Mouse (Mus musculus) testis, adult 2 months (tissue): ENCODE results near the gene St7. TPM values are rescaled to one million over a fixed set of nuclear protein-coding genes. Genes with fewer than 3 reads are reported as not detected.
"Not testable (repeated sequence)": the region's sequence is repeated elsewhere in the genome, so short reads cannot be mapped to it uniquely, and the experiment has no call there.

Experiments used
- H3K27ac ChIP-seq: fragments of 200-500 bp; 2 replicates; pipeline ENCODE4 v1.5.1; 2012; ENCODE audit warnings: low read depth, low read length; ENCODE audit not compliant: control insufficient read depth, insufficient read depth
- H3K27me3 ChIP-seq: fragments of 200-500 bp; 2 replicates; pipeline ENCODE4 v1.6.1; 2012; ENCODE audit warnings: mild to moderate bottlenecking, low read length, moderate library complexity; ENCODE audit not compliant: control insufficient read depth, insufficient read depth
- H3K36me3 ChIP-seq: fragments of 200-500 bp; 2 replicates; pipeline ENCODE4 v1.6.1; 2012; ENCODE audit warnings: mild to moderate bottlenecking, low read length; ENCODE audit not compliant: control insufficient read depth, insufficient read depth
- H3K4me1 ChIP-seq: fragments of 200-500 bp; 2 replicates; pipeline ENCODE4 v1.6.1; 2012; ENCODE audit warnings: low read length; ENCODE audit not compliant: control insufficient read depth, insufficient read depth
- H3K4me3 ChIP-seq: fragments of 200-500 bp; 2 replicates; pipeline ENCODE4 v1.5.1; 2012; ENCODE audit warnings: low read depth, mild to moderate bottlenecking, low read length, moderate library complexity, mixed read lengths; ENCODE audit not compliant: control insufficient read depth
- CTCF ChIP-seq: fragments of 200-500 bp; IDR thresholded peaks from 2 replicates; pipeline ENCODE4 v1.5.1; 2012; ENCODE audit warnings: low read depth, mild to moderate bottlenecking, inconsistent platforms, low read length, moderate library complexity; ENCODE audit not compliant: control insufficient read depth, insufficient read depth, insufficient replicate concordance
- POLR2A ChIP-seq: fragments of 200-500 bp; IDR thresholded peaks from 2 replicates; pipeline ENCODE4 v1.6.1; 2012; ENCODE audit warnings: low read depth, mild to moderate bottlenecking, inconsistent platforms, low read length, moderate library complexity; ENCODE audit not compliant: control insufficient read depth
- polyA plus RNA-seq: library from polyadenylated mRNA; depleted of rRNA; stranded (reverse); fragments of >200 nt; gene quantifications from 2 replicates; pipeline ENCODE4 v1.2.3, GENCODE M21; 2012

Gene St7
- polyA plus RNA-seq, 1 experiment = 16.1 TPM

DNA sequence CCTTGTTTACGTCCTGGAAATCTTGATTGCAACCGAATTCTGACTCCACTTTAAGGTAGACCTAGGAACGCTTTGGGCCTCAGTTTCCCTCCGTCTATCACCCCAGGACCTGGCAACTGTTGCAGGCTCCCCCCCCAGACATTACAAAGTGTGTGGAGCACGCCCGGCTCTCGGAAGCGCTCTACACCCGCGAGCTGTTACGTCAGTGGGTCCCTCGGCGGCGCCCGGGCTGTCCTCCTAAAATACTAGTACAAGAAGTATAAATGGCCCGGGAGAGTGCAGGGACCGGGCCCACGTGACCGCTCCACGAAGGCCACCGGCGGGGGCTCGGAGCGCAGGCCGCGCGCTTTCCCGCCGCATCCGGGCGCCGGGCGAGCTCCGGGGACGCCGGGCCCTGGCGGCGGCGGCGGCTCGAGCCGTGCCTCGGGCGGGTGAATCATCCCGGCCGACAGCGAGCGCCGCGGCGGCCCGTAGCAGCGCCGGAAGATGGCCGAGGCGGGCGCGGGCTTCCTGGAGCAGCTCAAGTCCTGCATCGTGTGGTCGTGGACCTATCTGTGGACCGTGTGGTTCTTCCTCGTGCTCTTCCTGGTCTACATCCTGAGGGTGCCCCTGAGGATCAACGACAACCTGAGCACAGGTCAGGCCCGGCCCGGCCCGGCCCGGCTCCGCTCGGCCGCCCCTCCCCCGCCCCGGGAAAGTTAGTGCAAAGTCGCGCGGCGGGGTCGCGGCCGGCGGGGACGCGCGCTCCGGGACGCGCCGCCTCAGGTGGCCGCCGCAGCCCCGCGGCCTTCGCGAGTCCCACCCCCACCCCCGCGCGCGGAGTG lies 1.2 kb downstream of the St7 start:
- no peaks in the 10 kb centered on the region for H3K36me3 ChIP-seq
- H3K4me1 ChIP-seq = peaks cover 7% of the 10 kb centered on the region
- TF ChIP-seq POLR2A (no peak), CTCF (no peak)
- H3K27me3 ChIP-seq = no peaks in the 10 kb centered on the region
- peak overlapping the region; percentile 95 for H3K4me3 ChIP-seq
- H3K27ac ChIP-seq = peak overlapping the region; percentile 72

DNA sequence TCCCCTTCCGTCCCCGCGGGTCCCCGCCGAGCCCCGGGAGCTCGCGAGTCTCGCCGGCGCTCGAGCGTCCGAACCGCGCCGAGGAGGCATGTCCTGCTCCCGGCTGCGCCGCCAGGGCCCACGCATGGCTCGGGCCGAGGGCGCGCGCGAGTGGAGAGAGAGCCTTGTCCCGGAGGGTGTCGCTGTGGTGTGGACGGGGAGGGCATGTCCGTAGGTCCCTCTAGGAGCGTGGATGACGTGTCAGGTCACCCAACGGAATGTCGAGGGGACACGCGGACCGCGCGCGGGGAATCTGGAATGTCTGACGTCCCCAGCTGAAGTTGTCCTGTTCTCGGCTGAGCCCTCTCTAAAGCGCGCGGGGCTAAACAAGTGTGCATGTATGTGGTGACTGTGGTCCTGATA lies 1.8 kb downstream of the St7 start:
- Histone ChIP-seq H3K36me3 (no peaks in the 10 kb centered on the region), H3K4me3 (peak overlapping the region; percentile 95), H3K27ac (no peak overlapping the region; the same call in 1 of the 2 replicates), H3K4me1 (peaks cover 7% of the 10 kb centered on the region), H3K27me3 (no peaks in the 10 kb centered on the region)
- TF ChIP-seq POLR2A (no peak), CTCF (no peak; the same call in 1 of the 2 replicates)

DNA sequence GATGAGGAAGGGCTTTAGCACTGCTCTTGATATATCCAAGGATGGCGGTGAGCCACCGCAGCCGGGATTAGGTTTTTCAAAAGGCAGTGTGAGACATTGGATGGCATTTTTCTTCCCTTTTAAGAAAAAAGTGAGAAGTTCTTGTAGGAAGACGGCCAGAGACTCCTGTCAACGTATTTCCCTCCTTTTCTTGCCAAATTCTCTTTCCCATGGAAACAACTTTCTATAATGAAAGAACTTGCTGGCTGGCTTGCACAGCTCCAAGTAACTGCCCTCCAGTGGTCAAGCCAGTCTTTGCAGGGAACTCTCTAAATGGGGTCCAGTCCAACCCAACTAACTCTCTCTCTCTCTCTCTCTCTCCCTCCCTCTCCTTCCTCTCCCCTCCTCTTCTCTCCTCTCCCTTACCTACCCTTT lies 3.6 kb downstream of the St7 start:
- no peak overlapping the region for H3K4me3 ChIP-seq
- H3K4me1 ChIP-seq = peaks cover 7% of the 10 kb centered on the region
- TF ChIP-seq POLR2A = no peak
- TF ChIP-seq CTCF = peak; percentile 21; the same call in 1 of the 2 replicates
- no peaks in the 10 kb centered on the region for H3K36me3 ChIP-seq
- no peak overlapping the region for H3K27ac ChIP-seq
- no peaks in the 10 kb centered on the region for H3K27me3 ChIP-seq

DNA sequence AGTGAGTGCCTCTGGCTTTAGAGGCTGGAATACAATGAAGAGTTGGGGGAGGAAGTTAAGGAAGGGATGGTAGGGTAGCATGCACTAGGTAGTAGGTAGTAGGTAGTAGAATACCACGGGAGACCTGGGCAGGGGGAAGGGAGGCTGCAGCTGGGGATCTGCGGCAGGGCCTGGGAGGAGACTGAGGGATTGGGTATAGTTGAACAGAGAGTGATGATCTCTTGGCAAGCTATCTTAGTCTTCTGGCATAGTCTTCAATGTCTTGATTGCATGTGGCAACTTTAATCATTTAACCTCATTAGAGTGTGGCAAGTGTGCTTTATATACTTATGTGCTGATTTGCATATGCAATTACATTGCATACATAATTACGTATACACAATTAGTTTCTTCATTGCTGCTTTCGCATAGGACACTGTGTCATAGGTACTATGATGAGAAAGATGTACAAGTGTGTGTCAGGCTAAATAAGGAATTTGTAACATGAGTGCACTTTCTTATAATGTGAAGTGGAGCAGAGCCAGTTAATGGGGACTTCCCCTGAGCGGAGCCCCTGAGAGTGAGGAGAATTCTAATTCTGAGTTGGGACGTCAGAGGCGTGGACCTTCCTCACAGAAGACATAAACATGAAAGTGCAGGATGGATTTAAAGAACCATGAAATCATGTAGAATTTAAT lies 8.3 kb downstream of the St7 start:
- TF ChIP-seq CTCF = no peak
- Histone ChIP-seq H3K27ac (no peak overlapping the region), H3K27me3 (no peaks in the 10 kb centered on the region), H3K36me3 (no peaks in the 10 kb centered on the region), H3K4me3 (no peak overlapping the region), H3K4me1 (no peaks in the 10 kb centered on the region)

DNA sequence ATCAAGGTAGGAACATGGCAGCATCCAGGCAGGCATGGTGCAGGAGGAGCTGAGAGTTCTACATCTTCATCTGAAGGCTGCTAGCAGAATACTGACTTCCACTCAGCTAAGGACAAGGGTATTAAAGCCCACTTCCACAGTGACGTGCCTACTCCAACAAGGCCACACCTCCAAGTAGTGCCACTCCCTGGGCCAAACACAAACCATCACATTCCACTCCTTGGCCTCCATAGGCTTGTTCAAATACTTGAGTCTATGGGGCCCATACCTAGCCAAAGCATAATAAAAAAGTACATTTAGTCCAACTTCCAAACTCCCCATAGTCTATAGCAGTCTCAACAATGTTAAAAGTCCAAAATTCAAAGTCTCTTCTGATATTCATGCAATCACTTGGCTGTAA lies 11.3 kb downstream of the St7 start:
- not testable (repeated sequence) for H3K27me3 ChIP-seq, H3K36me3 ChIP-seq, H3K4me1 ChIP-seq, H3K4me3 ChIP-seq, H3K27ac ChIP-seq

DNA sequence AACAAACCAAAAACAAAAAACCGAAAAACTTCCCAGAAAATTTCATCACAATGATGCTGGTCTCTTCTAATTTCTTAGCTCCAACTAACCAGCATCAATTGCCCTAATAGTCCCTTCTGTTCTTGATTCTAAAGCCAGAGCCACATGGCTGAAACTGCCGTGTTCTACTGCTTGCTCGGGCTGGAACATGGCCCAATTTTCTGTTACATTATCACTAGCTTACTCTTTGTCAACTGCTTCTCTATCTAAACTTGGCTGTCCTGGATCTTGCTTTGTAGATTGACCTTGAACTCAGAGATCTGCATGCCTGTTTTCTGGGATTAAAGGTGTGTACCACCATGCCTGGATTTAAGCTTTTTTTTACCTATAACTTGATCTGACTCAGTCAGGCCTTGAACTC lies 13.2 kb downstream of the St7 start:
- no peaks in the 10 kb centered on the region for H3K36me3 ChIP-seq
- no peaks in the 10 kb centered on the region for H3K27me3 ChIP-seq
- TF ChIP-seq CTCF = no peak
- no peak for TF ChIP-seq POLR2A
- H3K4me1 ChIP-seq = no peaks in the 10 kb centered on the region
- H3K27ac ChIP-seq = no peak overlapping the region
- H3K4me3 ChIP-seq = no peak overlapping the region

DNA sequence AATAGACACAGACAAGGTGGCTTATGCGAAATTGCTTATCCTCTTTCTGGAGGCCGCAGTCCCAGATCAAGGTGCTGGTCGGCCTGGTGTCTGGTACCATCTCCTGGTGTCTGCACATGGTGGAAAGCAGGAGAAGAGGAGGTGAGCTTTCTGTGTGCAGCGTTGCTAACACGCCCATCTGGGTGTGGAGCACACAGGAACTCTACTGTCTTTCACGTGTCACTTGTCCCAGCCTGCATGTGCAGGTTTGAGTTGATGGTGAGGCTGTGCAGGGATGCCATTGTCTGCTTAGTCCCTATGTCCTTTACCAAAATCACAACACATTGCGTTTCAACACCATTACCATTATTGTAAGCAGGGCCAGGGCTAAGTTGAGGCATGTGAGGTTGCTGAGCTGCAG lies 26.2 kb downstream of the St7 start:
- H3K27me3 ChIP-seq = no peaks in the 10 kb centered on the region
- no peak overlapping the region for H3K27ac ChIP-seq
- H3K4me3 ChIP-seq = no peak overlapping the region
- TF ChIP-seq CTCF (no peak), POLR2A (no peak)
- H3K36me3 ChIP-seq = no peaks in the 10 kb centered on the region
- H3K4me1 ChIP-seq = no peaks in the 10 kb centered on the region
